Mouse (Mus musculus): ENCODE data around the gene Gm11562. TPM values are rescaled to one million over a fixed set of nuclear protein-coding genes. Genes with fewer than 3 reads are reported as not detected.
"Not testable (repeated sequence)": the region's sequence is repeated elsewhere in the genome, so short reads cannot be mapped to it uniquely, and the experiment has no call there.

Gene Gm11562
- polyA plus RNA-seq (2014; fragmentation: Nextera tagmentation; extraction: Ambion mirVana) = not detected in 2 replicates

DNA sequence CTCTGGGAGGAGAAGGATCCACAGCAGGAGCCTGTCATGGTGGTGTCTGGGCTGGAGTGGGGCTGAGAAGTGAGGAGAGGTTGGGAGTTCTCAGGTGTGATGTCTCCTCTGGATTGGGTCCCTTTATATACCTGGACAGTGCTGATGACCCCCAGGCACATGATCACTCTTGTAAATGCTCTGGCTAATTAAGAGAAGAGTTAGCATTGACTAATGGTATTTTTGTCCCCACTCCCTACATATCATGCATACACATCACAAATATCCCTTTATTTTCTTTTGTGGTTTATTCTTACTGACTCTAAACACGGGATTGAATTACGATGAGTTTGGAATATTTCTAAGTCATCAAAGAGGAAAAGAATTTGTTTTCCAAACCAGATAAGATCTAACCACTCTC lies at the start of gene Gm11562:
TSS of gene Gm11562 (minus strand) at position 101 of the 400 bp plus-strand sequence.
- Histone ChIP-seq H3K4me1 (ENCODE audit: insufficient read depth) (no peaks in the 10 kb centered on the region), H3K4me3 (ENCODE audit: low read depth, low read length) (no peak within 1 kb of the TSS), H3K36me3 (ENCODE audit: insufficient read depth) (no peaks in the 10 kb centered on the region), H3K4me2 (no peak within 1 kb of the TSS), H3K9me3 (ENCODE audit: low read depth, low read length) (no peaks in the 10 kb centered on the region), H3K9ac (no peak within 1 kb of the TSS), H3K27ac (ENCODE audit: low read depth) (no peak within 1 kb of the TSS), H3K27me3 (ENCODE audit: insufficient read depth, low read length) (no peaks in the 10 kb centered on the region)
- DNase-seq = no peak
- no peak for TF ChIP-seq CTCF (IDR thresholded peaks at IDR 0.05; ENCODE audit: low read depth)
- 70% methylated on average over 2 of the region's 2 CpGs for WGBS
- no peak for ATAC-seq (ENCODE audit: insufficient read depth)

DNA sequence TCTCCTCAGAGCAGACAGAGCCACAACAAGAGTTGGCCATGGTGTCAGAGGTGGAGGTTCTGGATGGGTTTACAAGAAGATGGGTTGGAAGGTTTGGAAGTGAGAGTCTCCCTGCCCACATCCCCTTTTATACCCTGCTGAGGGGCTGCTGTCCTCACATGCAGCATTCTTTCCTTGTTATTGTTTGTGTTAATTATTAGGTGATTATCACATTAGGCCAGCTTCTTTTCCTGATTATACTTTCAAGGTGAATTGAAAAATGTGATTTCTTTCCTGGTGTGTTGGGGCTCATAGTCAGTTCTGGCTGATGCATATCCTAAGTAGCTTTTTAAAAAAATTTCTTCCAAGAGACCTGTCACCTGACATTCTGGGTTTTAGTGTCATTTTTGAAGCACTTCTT lies 45.6 kb upstream of the Gm11562 start, which contains the start of gene Krtap4-6:
TSS of gene Krtap4-6 (minus strand) at position 101 of the 400 bp plus-strand sequence.
- H3K36me3 ChIP-seq (ENCODE audit: insufficient read depth) = no peaks in the 10 kb centered on the region
- H3K27ac ChIP-seq (ENCODE audit: low read depth) = no peak within 1 kb of the TSS
- DNase-seq (no peak), ATAC-seq (ENCODE audit: insufficient read depth) (no peak)
- no peak within 1 kb of the TSS for H3K4me3 ChIP-seq (ENCODE audit: low read depth, low read length)
- no peaks in the 10 kb centered on the region for H3K9me3 ChIP-seq (ENCODE audit: low read depth, low read length)
- H3K27me3 ChIP-seq (ENCODE audit: insufficient read depth, low read length) = no peaks in the 10 kb centered on the region
- H3K4me2 ChIP-seq = no peak within 1 kb of the TSS
- TF ChIP-seq CTCF (IDR thresholded peaks at IDR 0.05; ENCODE audit: low read depth) = no peak
- H3K9ac ChIP-seq = no peak within 1 kb of the TSS
- H3K4me1 ChIP-seq (ENCODE audit: insufficient read depth) = no peaks in the 10 kb centered on the region

DNA sequence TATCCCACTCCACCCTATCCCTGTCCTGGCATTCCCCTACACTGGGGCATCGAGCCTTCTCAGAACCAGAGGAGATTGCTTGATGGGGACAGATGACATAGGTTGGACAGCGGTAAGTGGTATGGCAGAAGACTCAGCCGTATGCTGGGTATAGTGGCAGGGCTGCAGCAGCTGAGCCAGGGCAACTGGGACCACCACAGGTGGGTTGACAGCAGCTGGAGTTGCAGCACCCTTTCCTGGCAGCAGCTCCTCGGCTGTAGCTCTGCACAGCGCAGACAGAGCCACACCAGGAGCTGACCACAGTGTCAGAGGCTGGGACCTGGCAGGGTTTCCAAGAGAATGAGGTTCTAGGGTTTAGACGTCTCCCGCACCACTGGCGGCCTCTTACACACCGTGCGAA lies 42.6 kb upstream of the Gm11562 start:
- 77% methylated on average over 10 of the region's 10 CpGs for WGBS
- no peak overlapping the region for H3K27ac ChIP-seq (ENCODE audit: low read depth)
- H3K36me3 ChIP-seq (ENCODE audit: insufficient read depth) = no peaks in the 10 kb centered on the region
- ATAC-seq (ENCODE audit: insufficient read depth) (no peak), DNase-seq (no peak)
- H3K4me2 ChIP-seq = no peak overlapping the region
- H3K4me3 ChIP-seq (ENCODE audit: low read depth, low read length) = no peak overlapping the region
- H3K27me3 ChIP-seq (ENCODE audit: insufficient read depth, low read length) = no peaks in the 10 kb centered on the region
- H3K9ac ChIP-seq = no peak overlapping the region
- no peak for TF ChIP-seq CTCF (IDR thresholded peaks at IDR 0.05; ENCODE audit: low read depth)
- no peaks in the 10 kb centered on the region for H3K4me1 ChIP-seq (ENCODE audit: insufficient read depth)
- H3K9me3 ChIP-seq (ENCODE audit: low read depth, low read length) = no peaks in the 10 kb centered on the region

DNA sequence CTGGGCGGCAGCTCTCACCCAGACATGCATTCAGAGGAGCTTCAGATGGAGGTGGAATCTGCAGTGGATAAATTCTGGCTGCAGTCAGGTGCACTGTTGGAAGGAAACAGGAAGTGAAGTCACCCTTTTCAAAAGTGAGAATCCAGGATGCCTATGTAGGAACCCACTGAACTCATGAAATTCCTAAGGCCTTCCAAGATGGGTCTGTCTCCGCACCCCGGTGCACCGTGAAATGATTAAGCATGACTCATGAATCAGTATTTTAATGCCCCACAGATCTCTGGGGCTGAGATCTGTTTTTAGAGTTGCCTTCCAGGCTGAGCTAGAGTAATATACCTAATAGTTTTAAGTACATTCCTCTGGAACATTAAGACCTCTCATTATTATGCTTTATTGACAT lies 39.0 kb upstream of the Gm11562 start:
- no peak for TF ChIP-seq CTCF (IDR thresholded peaks at IDR 0.05; ENCODE audit: low read depth)
- H3K9me3 ChIP-seq (ENCODE audit: low read depth, low read length) = no peaks in the 10 kb centered on the region
- no peak overlapping the region for H3K9ac ChIP-seq
- ATAC-seq (ENCODE audit: insufficient read depth) (no peak), DNase-seq (no peak)
- H3K27me3 ChIP-seq (ENCODE audit: insufficient read depth, low read length) = no peaks in the 10 kb centered on the region
- H3K4me1 ChIP-seq (ENCODE audit: insufficient read depth) = no peaks in the 10 kb centered on the region
- WGBS = 73% methylated on average over 4 of the region's 4 CpGs
- no peak overlapping the region for H3K27ac ChIP-seq (ENCODE audit: low read depth)
- no peak overlapping the region for H3K4me2 ChIP-seq
- H3K36me3 ChIP-seq (ENCODE audit: insufficient read depth) = no peaks in the 10 kb centered on the region
- no peak overlapping the region for H3K4me3 ChIP-seq (ENCODE audit: low read depth, low read length)

DNA sequence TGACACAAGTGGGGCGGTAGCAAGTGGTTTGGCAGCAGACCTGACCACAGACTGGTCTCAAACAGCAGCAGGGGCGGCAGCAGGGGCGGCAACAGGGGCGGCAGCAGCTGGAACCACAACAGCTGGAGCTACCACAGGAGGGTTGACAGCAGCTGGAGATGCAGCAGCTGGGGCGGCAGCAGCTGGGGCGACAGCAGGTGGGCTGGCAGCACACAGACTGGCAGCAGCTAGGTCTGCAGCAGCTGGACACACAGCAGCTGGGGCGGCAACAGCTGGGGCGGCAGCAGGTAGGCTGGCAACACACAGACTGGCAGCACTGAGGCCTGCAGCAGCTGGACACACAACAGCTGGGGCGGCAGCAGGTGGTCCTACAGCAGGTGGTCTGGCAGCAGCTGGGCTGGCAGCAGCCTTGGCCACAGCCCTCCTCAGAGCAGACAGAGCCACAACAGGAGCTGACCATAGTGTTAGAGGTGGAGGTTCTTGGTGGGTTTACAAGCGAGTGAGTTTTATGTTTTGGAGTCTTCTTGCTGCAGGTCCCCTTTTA lies 38.3 kb upstream of the Gm11562 start, which contains the start of gene Gm11563:
TSS of gene Gm11563 (minus strand) at position 494 of the 544 bp plus-strand sequence.
- WGBS = 62% methylated on average over 10 of the region's 10 CpGs
- not testable (repeated sequence) for ATAC-seq (ENCODE audit: insufficient read depth); H3K4me3 ChIP-seq (ENCODE audit: low read depth, low read length); H3K9me3 ChIP-seq (ENCODE audit: low read depth, low read length); DNase-seq; H3K9ac ChIP-seq; H3K4me1 ChIP-seq (ENCODE audit: insufficient read depth); H3K4me2 ChIP-seq; H3K27me3 ChIP-seq (ENCODE audit: insufficient read depth, low read length); H3K27ac ChIP-seq (ENCODE audit: low read depth); H3K36me3 ChIP-seq (ENCODE audit: insufficient read depth)

DNA sequence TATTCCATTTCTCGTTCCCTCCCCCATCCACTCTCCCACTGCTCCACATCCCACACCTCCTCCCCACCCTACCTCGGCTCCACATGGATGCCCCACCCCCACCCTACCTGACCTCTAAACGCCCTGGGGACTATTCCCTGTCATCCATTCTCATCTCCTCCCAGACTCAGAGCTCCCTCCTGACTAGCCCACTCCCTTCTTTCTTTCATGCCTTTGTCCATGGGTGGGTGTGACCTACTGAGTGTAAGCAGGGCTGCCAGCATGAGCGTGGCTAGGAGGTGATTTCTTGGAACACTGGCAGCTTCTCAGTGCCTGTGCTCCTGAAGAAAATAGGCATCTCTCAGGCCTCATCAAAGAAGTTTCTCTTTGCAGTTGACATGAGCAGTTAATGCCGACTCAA lies 36.8 kb upstream of the Gm11562 start:
- DNase-seq = no peak
- Histone ChIP-seq H3K27me3 (ENCODE audit: insufficient read depth, low read length) (no peaks in the 10 kb centered on the region), H3K27ac (ENCODE audit: low read depth) (no peak overlapping the region), H3K4me1 (ENCODE audit: insufficient read depth) (no peaks in the 10 kb centered on the region), H3K4me3 (ENCODE audit: low read depth, low read length) (no peak overlapping the region), H3K4me2 (no peak overlapping the region), H3K9ac (no peak overlapping the region), H3K9me3 (ENCODE audit: low read depth, low read length) (no peaks in the 10 kb centered on the region), H3K36me3 (ENCODE audit: insufficient read depth) (no peaks in the 10 kb centered on the region)
- no peak for ATAC-seq (ENCODE audit: insufficient read depth)
- TF ChIP-seq CTCF (IDR thresholded peaks at IDR 0.05; ENCODE audit: low read depth) = no peak
- WGBS = 45% methylated on average over 5 of the region's 5 CpGs

DNA sequence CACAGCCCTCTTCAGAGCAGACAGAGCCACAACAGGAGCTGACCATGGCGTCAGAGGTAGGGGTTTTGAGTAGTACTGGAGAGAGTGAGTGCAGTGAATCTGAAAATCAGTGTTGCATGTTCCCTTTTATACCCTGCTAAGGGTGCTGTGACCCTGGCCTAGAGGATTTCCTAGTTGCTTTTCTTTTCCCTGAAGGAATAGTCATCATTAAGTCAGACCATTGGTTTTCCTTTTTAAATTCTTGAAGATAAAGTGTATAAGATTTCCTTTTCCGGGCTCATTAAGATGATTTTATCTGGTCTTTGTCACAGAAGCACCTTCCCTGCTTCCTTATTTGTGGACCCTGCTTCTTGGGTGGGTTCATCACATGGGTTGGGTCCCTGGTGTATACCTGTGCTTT lies 29.9 kb upstream of the Gm11562 start, which contains the start of gene Gm11555:
TSS of gene Gm11555 (minus strand) at position 101 of the 400 bp plus-strand sequence.
- DNase-seq (no peak), ATAC-seq (ENCODE audit: insufficient read depth) (no peak)
- no peak for TF ChIP-seq CTCF (IDR thresholded peaks at IDR 0.05; ENCODE audit: low read depth)
- no peak within 1 kb of the TSS for H3K27ac ChIP-seq (ENCODE audit: low read depth)
- no peak within 1 kb of the TSS for H3K9ac ChIP-seq
- H3K4me2 ChIP-seq = no peak within 1 kb of the TSS
- no peaks in the 10 kb centered on the region for H3K36me3 ChIP-seq (ENCODE audit: insufficient read depth)
- no peaks in the 10 kb centered on the region for H3K4me1 ChIP-seq (ENCODE audit: insufficient read depth)
- H3K9me3 ChIP-seq (ENCODE audit: low read depth, low read length) = no peaks in the 10 kb centered on the region
- no peaks in the 10 kb centered on the region for H3K27me3 ChIP-seq (ENCODE audit: insufficient read depth, low read length)
- 80% methylated on average over 2 of the region's 2 CpGs for WGBS
- H3K4me3 ChIP-seq (ENCODE audit: low read depth, low read length) = no peak within 1 kb of the TSS
